In genomic region chr8:109839822-109840221, GRCm38 (mm10) we compare ENCODE assay signal across 28 mouse cellular contexts. TPM values are rescaled to one million over a fixed set of nuclear protein-coding genes. Genes with fewer than 3 reads are reported as not detected.
DNase-seq lines count a peak whose midpoint lies in the region; ATAC-seq and TF ChIP-seq lines count a peak whose summit lies in the region.
"Had no signal": no experiment of that assay in that cellular context is flagged by ENCODE, and none has a peak within 500 bp of the region (broad histone marks: within the 10 kb centered on the region; RNA-seq: fewer than 3 reads in every experiment).

No protein-coding gene starts in this region.

- no peak overlapping the region for H3K4me3 ChIP-seq in MEL (ENCODE audit: control insufficient read depth in 1 of 2, insufficient read depth in 1 of 2, low read depth in 2 of 2, low read length in 2 of 2)
- no peak overlapping the region for H3K4me3 ChIP-seq in liver, embryonic 11.5 days (ENCODE audit: low read depth, low read length)
- no peak overlapping the region for H3K4me3 ChIP-seq in liver, embryonic 14.5 days (ENCODE audit: insufficient read depth in 1 of 2, low read depth in 2 of 2, low read length in 2 of 2)
- H3K4me3 ChIP-seq: embryonic facial prominence, embryonic 10.5 days; embryonic facial prominence, embryonic 13.5 days; forebrain, embryonic 10.5 days; forebrain, embryonic 13.5 days; heart, embryonic 12.5 days; heart, embryonic 15.5 days had no signal

- H3K9me3 ChIP-seq in MEL (replicated peaks; ENCODE audit: insufficient read depth, low read length): no peaks in the 10 kb centered on the region
- H3K9me3 ChIP-seq in liver, embryonic 11.5 days (ENCODE audit: control insufficient read depth, low read length): no peaks in the 10 kb centered on the region
- no peaks in the 10 kb centered on the region for H3K9me3 ChIP-seq in liver, embryonic 14.5 days (ENCODE audit: control insufficient read depth, low read length)
- H3K9me3 ChIP-seq: embryonic facial prominence, embryonic 10.5 days; embryonic facial prominence, embryonic 13.5 days; forebrain, embryonic 10.5 days; forebrain, embryonic 13.5 days; heart, embryonic 12.5 days; heart, embryonic 15.5 days had no signal

- ATAC-seq in liver, embryonic 11.5 days (replicated peaks; ENCODE audit: low FRiP score): peak; percentile 73
- ATAC-seq in liver, embryonic 14.5 days (ENCODE audit: insufficient read depth): peak; percentile 43; the same call in 1 of the 2 replicates
- ATAC-seq: activated CD4-positive, CD25-positive, alpha-beta regulatory T cell, adult 4 months; CD4-positive, CD25-positive, alpha-beta regulatory T cell, adult 4 months; forebrain, embryonic 13.5 days; forebrain, embryonic 16.5 days; hindbrain, postnatal 0 days had no signal

- TF ChIP-seq CTCF in MEL (IDR thresholded peaks at IDR 0.05 in 2 of 3, conservative IDR thresholded peaks at IDR 0.05 in 1 of 3; ENCODE audit: control insufficient read depth in 1 of 3, insufficient read depth in 1 of 3, low read depth in 2 of 3, low read length in 3 of 3, poor library complexity in 1 of 3, severe bottlenecking in 1 of 3): no peak
- no peak for TF ChIP-seq CTCF in liver, embryonic 14.5 days (IDR thresholded peaks at IDR 0.05; ENCODE audit: low read depth)

- no peak for TF ChIP-seq RAD21 in MEL (IDR thresholded peaks at IDR 0.05; ENCODE audit: low read depth, low read length)

- no peak for TF ChIP-seq EP300 in MEL (IDR thresholded peaks at IDR 0.05; ENCODE audit: low read depth in 1 of 2, low read length in 2 of 2)
- TF ChIP-seq EP300 in liver, embryonic 14.5 days (IDR thresholded peaks at IDR 0.05; ENCODE audit: low read depth): no peak

- no peaks in the 10 kb centered on the region for H3K27me3 ChIP-seq in MEL (ENCODE audit: control insufficient read depth in 1 of 2, insufficient read depth in 2 of 2, low read length in 2 of 2)
- no peaks in the 10 kb centered on the region for H3K27me3 ChIP-seq in liver, embryonic 11.5 days (replicated peaks; ENCODE audit: control insufficient read depth, insufficient read depth, low read length)
- H3K27me3 ChIP-seq in liver, embryonic 14.5 days (ENCODE audit: control insufficient read depth, insufficient read depth, low read length): no peaks in the 10 kb centered on the region
- H3K27me3 ChIP-seq: embryonic facial prominence, embryonic 13.5 days; forebrain, embryonic 13.5 days; heart, embryonic 12.5 days; heart, embryonic 15.5 days had no signal

- WGBS in liver, embryonic 11.5 days: 89% methylated on average over 2 of the region's 2 CpGs
- 53% methylated on average over 2 of the region's 2 CpGs for WGBS in liver, embryonic 14.5 days (ENCODE audit: insufficient replicate concordance)

- H3K9ac ChIP-seq in MEL (ENCODE audit: control insufficient read depth, low read depth, low read length, poor library complexity, severe bottlenecking): no peak overlapping the region
- no peak overlapping the region for H3K9ac ChIP-seq in liver, embryonic 11.5 days (ENCODE audit: low read depth, low read length)
- no peak overlapping the region for H3K9ac ChIP-seq in liver, embryonic 14.5 days (replicated peaks)
- H3K9ac ChIP-seq: embryonic facial prominence, embryonic 13.5 days; forebrain, embryonic 13.5 days; heart, embryonic 12.5 days; heart, embryonic 15.5 days; hindbrain, embryonic 14.5 days had no signal

- no peak overlapping the region for H3K27ac ChIP-seq in MEL (ENCODE audit: control insufficient read depth, low read depth, low read length)
- no peak overlapping the region for H3K27ac ChIP-seq in liver, embryonic 11.5 days (ENCODE audit: low read depth, low read length)
- no peak overlapping the region for H3K27ac ChIP-seq in liver, embryonic 14.5 days
- H3K27ac ChIP-seq: embryonic facial prominence, embryonic 10.5 days; embryonic facial prominence, embryonic 13.5 days; forebrain, embryonic 10.5 days; forebrain, embryonic 13.5 days; heart, embryonic 15.5 days; hindbrain, embryonic 14.5 days; hindbrain, postnatal 0 days had no signal

- no peak for DNase-seq in MEL (ENCODE audit: low read depth, low spot score)
- DNase-seq in liver, embryonic 11.5 days (ENCODE audit: low spot score): peak; percentile 25
- no peak for DNase-seq in liver, embryonic 14.5 days (ENCODE audit: low read depth in 3 of 3, low spot score in 3 of 3)
- no peak for DNase-seq in thymus, postnatal 14 days
- DNase-seq in lung, postnatal 36 days: no peak
- DNase-seq in ovary, postnatal 36 days (ENCODE audit: low spot score): no peak
- DNase-seq: adrenal gland, adult 8-10 months; adrenal gland, postnatal 25 days; cerebellum, adult 11-12 months; cerebellum, adult 8-10 months; cerebellum, postnatal 10 days; cerebellum, postnatal 36 days; embryo, embryonic 11 days; gastrocnemius, postnatal 10 days; heart, adult 18-20 months; heart, postnatal 10 days; heart, postnatal 4 days had no signal

- H3K79me2 ChIP-seq in MEL (ENCODE audit: control insufficient read depth, insufficient read depth, low read length, poor library complexity): no peaks in the 10 kb centered on the region

- H3K36me3 ChIP-seq in MEL (ENCODE audit: control insufficient read depth in 1 of 2, insufficient read depth in 2 of 2, low read length in 2 of 2): peaks cover 6 to 28% of the 10 kb centered on the region in 2 experiments
- H3K36me3 ChIP-seq in liver, embryonic 11.5 days (ENCODE audit: control insufficient read depth, insufficient read depth, low read length): peaks cover 21% of the 10 kb centered on the region; the same call in 1 of the 2 replicates
- peaks cover 16% of the 10 kb centered on the region for H3K36me3 ChIP-seq in liver, embryonic 14.5 days (replicated peaks; ENCODE audit: control insufficient read depth, insufficient read depth, low read depth)

- H3K4me2 ChIP-seq in liver, embryonic 11.5 days: no peak overlapping the region
- H3K4me2 ChIP-seq in liver, embryonic 14.5 days (ENCODE audit: low read depth): no peak overlapping the region
- H3K4me2 ChIP-seq: embryonic facial prominence, embryonic 13.5 days; forebrain, embryonic 13.5 days; heart, embryonic 12.5 days; heart, embryonic 15.5 days; hindbrain, embryonic 14.5 days had no signal

- H3K4me1 ChIP-seq in MEL (ENCODE audit: control insufficient read depth in 1 of 2, insufficient read depth in 2 of 2, low read length in 2 of 2): no peaks in the 10 kb centered on the region; a peak in 1 of 4 replicates
- no peaks in the 10 kb centered on the region for H3K4me1 ChIP-seq in liver, embryonic 11.5 days (replicated peaks; ENCODE audit: control insufficient read depth, insufficient read depth, low read length)
- H3K4me1 ChIP-seq in liver, embryonic 14.5 days (replicated peaks; ENCODE audit: control insufficient read depth in 2 of 2, insufficient read depth in 2 of 2, low read length in 1 of 2): peaks cover 0 to 4% of the 10 kb centered on the region in 2 experiments; a peak in 2 of 4 replicates
- H3K4me1 ChIP-seq: embryonic facial prominence, embryonic 10.5 days; embryonic facial prominence, embryonic 13.5 days; forebrain, embryonic 10.5 days; forebrain, embryonic 13.5 days; heart, embryonic 12.5 days; heart, embryonic 15.5 days had no signal

- no peak for TF ChIP-seq POLR2A in MEL (IDR thresholded peaks at IDR 0.05; ENCODE audit: control insufficient read depth in 1 of 2, insufficient read depth in 1 of 2, low read depth in 1 of 2, low read length in 2 of 2, poor library complexity in 1 of 2)

TF ChIP-seq in MEL, 35 proteins besides CTCF, POLR2A, EP300 and RAD21:
- TF ChIP-seq MYB (IDR thresholded peaks at IDR 0.05; ENCODE audit: low read depth, low read length) (no peak), TCF12 (IDR thresholded peaks at IDR 0.05; ENCODE audit: low read depth, low read length) (peak; percentile 17; the same call in 1 of the 2 replicates), ZKSCAN1 (IDR thresholded peaks at IDR 0.05; ENCODE audit: low read depth, low read length) (no peak)

RNA-seq across cellular contexts. Expression of gene Phlpp2, which starts 28.5 kb away (rescaled TPM):
- 1.7 and 2.1 TPM in 2 replicates for total RNA-seq in MEL (2012; rRNA removed)
- polyA plus RNA-seq in MEL (2012; ENCODE audit: insufficient read depth in 1 of 2, insufficient read length in 2 of 2, low read depth in 1 of 2, low replicate concordance in 2 of 2, missing spikeins in 1 of 2): 1 to 10 TPM in 1 of 2 experiments, not detected in 1; 5.9 TPM
- polyA plus RNA-seq in liver, embryonic 11.5 days (2014; fragmentation: Nextera tagmentation; extraction: Ambion mirVana): 3.5 and 3.7 TPM in 2 replicates
- 6.5 TPM in 2 replicates for polyA plus RNA-seq in liver, embryonic 14.5 days (2012; rRNA removed)
- 3.1 and 3.9 TPM in 2 replicates for polyA plus RNA-seq in liver, embryonic 14.5 days (2014; fragmentation: Nextera tagmentation; extraction: Ambion mirVana)
